Mouse (Mus musculus) macrophage (primary cell): ENCODE data around the gene Defb20. TPM values are rescaled to one million over a fixed set of nuclear protein-coding genes. Genes with fewer than 3 reads are reported as not detected.

Source experiments
- H3K27ac ChIP-seq: fragments of 350-480 bp; formaldehyde crosslinking; 2 replicates; pipeline ENCODE4 v1.9.0; 2021
- H3K36me3 ChIP-seq: fragments of 350-480 bp; formaldehyde crosslinking; 2 replicates; pipeline ENCODE4 v1.9.0; 2021; ENCODE audit errors: inconsistent target
- H3K4me3 ChIP-seq: fragments of 350-480 bp; formaldehyde crosslinking; 2 replicates; pipeline ENCODE4 v1.9.0; 2021; ENCODE audit errors: inconsistent target
- H3K79me2 ChIP-seq: fragments of 350-480 bp; formaldehyde crosslinking; 2 replicates; pipeline ENCODE4 v1.9.0; 2021; ENCODE audit errors: inconsistent target
- WGBS: methylation state at CpG from one replicate; pipeline ENCODE4 v1.1.7; 2026; ENCODE audit warnings: inconsistent platforms; ENCODE audit not compliant: missing documents; 5-methylcytosine and 5-hydroxymethylcytosine counted together
- polyA plus RNA-seq: library from polyadenylated mRNA; stranded (reverse); fragments of 250-400 nt; gene quantifications from 3 replicates; pipeline ENCODE4 v1.2.4, GENCODE M21; 2018; ENCODE audit warnings: inconsistent platforms

The Defb20 gene
- polyA plus RNA-seq, 1 experiment from 2014 or later, result not detected

DNA sequence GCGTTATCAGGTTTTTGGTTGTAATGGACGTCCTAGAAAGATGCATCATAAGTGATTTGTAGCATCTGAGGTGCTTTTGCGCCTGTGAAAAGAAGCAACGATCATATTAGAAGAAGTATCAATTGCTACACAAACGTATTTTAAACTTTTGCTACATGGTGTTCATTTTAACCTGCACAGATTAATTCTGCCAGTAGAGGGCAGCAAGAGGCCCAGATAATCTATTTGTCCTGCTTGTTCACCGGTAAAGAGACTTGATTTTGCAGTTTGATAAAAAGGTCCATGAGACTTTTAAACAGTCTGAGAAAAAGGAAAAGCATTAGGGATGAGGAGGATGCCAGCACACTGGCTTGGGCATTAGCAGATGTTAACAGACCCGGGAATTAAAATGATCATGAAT, 5.9 kb upstream of the Defb20 start:
- no peak overlapping the region for H3K27ac ChIP-seq
- H3K79me2 ChIP-seq, result no peaks in the 10 kb centered on the region
- H3K36me3 ChIP-seq, result no peaks in the 10 kb centered on the region
- no peak overlapping the region for H3K4me3 ChIP-seq
- WGBS, result 23% methylated on average over 7 of the region's 7 CpGs

- Histone ChIP-seq H3K36me3 (no peaks in the 10 kb centered on the region), H3K27ac (no peak overlapping the region), H3K79me2 (no peaks in the 10 kb centered on the region), H3K4me3 (no peak overlapping the region)
- 39% methylated on average over 3 of the region's 3 CpGs for WGBS
Observed at GRCm38 (mm10) chr2:152472434-152472833, 4.4 kb upstream of the Defb20 start.

GRCm38 (mm10) chr2:152480881-152481280, 4.0 kb downstream of the Defb20 start:
- Histone ChIP-seq H3K27ac (no peak overlapping the region), H3K36me3 (no peaks in the 10 kb centered on the region), H3K4me3 (no peak overlapping the region), H3K79me2 (no peaks in the 10 kb centered on the region)
- WGBS, result 51% methylated on average over 3 of the region's 3 CpGs

DNA sequence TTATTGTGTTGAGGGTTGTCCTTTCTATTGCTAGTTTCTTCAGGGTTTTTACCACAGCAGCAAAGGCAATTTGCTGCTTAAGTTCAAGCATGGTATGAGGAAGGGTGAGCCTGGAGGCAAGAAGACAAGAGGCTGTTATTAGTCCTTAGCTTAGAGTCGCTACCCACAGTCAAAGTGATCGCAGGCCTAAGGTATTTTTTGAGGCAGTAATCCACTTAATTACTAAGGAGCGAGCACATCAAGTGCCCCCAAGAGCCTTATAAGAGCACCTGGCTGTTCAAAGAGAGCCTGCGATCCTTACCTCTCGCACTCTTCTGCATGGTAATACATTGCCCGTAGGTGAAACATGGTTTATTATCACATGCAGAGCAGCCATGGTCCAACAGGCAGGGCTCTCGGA, 4.9 kb downstream of the Defb20 start:
- Histone ChIP-seq H3K4me3 (no peak overlapping the region), H3K79me2 (no peaks in the 10 kb centered on the region), H3K27ac (no peak overlapping the region), H3K36me3 (no peaks in the 10 kb centered on the region)
- WGBS, result 96% methylated on average over 7 of the region's 7 CpGs

DNA sequence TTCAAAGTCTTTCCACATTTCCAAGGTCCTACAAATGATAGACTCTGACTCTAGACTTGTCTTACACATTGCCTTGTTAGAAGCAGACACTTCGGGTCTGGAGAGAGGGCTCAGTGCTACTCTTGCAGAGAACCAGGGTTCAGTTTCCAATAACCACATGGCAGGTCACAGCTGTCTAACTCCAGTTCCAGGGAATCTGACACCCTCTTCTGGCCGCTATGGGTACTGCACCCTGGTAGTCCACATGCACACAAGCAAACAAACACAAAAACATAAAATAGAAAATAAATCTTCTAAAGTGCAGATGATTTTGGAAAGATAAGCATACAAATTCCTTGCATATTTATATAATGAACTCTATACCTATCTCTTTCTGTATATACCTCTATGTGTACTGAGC, 10.2 kb downstream of the Defb20 start:
- WGBS, result 92% methylated on average over 2 of the region's 2 CpGs

DNA sequence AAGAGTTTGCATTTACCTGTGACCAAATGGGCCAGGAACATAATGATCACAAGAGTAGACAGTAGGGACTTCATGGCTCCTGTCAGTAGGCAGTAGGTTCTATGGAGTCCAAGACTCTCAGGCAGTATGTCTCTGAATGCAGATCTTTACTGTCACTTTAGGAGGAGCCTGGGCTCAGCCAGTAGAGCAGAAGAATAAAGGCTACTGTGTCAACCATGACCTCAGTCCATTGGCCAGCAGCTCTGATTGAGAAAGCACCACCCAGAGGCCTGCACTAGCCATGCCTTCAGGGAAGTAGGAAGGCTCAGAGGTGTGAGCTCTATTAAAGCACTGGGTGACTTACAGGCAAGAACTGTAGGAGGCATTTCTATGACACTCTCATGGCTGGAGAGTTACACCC, 13.2 kb downstream of the Defb20 start, which contains the start of gene Defb22:
Gene Defb22 (minus strand): TSS at position 101 of the 400 bp plus-strand sequence.
- no peak within 1 kb of the TSS for H3K4me3 ChIP-seq
- no peaks in the 10 kb centered on the region for H3K36me3 ChIP-seq
- H3K79me2 ChIP-seq, result no peaks in the 10 kb centered on the region

More for the DNA sequence above, 10.2 kb downstream of the Defb20 start:
- Histone ChIP-seq H3K36me3 (no peaks in the 10 kb centered on the region), H3K4me3 (no peak overlapping the region), H3K27ac (no peak overlapping the region), H3K79me2 (no peaks in the 10 kb centered on the region)

GRCm38 (mm10) chr2:152493151-152493550, 16.3 kb downstream of the Defb20 start:
- Histone ChIP-seq H3K79me2 (no peaks in the 10 kb centered on the region), H3K4me3 (no peak overlapping the region), H3K36me3 (no peaks in the 10 kb centered on the region), H3K27ac (no peak overlapping the region)
- WGBS, result 90% methylated on average over 6 of the region's 6 CpGs

More for the DNA sequence above, 13.2 kb downstream of the Defb20 start, which contains the start of gene Defb22:
- no peak within 1 kb of the TSS for H3K27ac ChIP-seq

DNA sequence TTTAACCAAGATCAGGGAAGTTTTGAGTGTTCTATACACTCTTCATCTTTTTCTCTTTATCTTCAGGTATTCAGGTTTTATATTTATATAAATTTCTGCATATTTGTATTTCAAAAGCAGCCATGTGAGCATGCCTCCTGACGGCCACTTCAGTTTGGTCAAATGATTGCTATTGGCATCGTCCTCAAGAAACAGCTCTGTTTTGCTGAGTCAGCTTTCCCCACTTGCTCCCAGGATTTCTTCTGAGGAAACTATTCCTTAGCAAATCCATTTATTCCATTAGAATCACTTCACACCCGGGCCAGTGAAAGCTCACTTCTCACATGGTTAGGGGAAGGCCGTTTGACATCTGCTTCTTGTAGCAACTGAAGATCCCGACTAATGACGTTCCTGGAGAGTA, 21.2 kb downstream of the Defb20 start:
- Histone ChIP-seq H3K27ac (no peak overlapping the region), H3K79me2 (no peaks in the 10 kb centered on the region), H3K4me3 (no peak overlapping the region), H3K36me3 (no peaks in the 10 kb centered on the region)
- WGBS, result 92% methylated on average over 6 of the region's 6 CpGs

DNA sequence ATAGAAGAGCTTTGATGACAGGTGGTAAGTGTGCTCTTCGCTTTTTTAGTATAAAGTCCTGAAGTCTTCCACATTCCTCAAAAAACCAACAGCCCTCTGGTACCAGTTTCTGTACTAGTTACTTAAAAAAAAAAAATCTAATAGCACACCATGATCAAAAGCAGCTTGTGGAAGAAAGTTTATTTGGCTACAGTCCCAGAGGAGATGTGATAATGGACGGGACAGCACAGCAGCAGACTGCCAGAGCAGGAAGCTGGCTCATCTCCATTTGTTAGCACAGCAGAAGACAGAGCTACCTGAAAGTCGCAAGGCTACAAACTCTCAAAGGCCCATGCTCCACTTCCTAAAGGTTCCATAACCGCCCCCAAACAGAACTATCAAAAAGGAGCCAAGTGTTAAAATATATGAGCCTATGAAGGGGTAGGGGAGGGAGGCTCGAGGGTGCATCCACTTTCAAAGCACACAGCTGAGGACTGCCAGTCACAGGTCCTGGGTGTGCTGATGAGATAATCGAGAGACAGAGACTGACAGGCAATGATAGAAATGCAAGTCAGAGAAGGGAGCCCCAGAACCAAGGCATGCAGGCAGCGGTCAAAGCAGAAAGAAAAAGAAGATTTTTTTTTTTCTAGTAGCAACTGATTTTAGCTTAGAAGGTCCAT, 23.5 kb downstream of the Defb20 start:
- no peak overlapping the region for H3K4me3 ChIP-seq
- no peaks in the 10 kb centered on the region for H3K79me2 ChIP-seq
- H3K36me3 ChIP-seq, result no peaks in the 10 kb centered on the region
- H3K27ac ChIP-seq, result no peak overlapping the region
- 81% methylated on average over 7 of the region's 7 CpGs for WGBS

DNA sequence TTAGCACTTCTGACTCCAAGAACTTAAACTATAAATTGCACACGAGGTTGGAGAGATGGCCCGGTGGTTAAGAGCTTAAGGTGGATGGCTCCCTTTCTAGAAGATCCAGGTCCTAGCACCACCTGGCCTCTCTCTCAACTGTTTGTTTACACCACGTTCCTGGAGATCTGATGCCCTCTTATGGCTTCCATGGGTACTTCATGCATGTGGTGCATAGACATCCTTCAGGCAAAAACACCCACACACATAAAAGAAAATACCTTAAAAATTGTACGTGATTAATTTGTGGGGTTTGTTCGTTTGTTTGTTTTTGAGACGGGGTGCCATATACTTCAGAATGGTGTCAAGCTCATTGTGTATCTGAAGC, 24.0 kb downstream of the Defb20 start:
- no peaks in the 10 kb centered on the region for H3K79me2 ChIP-seq
- H3K4me3 ChIP-seq, result no peak overlapping the region
- H3K27ac ChIP-seq, result no peak overlapping the region
- WGBS, result 90% methylated on average over 6 of the region's 6 CpGs
- H3K36me3 ChIP-seq, result no peaks in the 10 kb centered on the region

DNA sequence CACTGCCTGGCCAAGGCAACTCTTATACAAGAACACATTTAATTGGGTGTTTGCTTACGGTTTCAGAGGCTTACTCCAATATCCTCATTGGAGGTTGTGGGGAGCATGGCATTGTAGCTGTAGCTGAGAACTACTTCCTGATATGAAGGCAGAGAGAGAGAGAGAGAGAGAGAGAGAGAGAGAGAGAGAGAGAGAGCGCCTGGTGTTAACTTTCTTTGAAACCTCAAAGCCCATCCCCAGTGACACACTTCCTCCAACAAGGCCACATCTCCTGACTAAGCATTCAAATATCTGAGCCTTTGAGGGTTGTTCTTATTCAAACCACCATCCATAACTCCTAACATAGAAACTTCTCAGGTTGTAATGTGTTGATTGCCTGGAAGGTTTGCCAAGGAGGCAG, 27.1 kb downstream of the Defb20 start:
- Histone ChIP-seq H3K4me3 (no peak overlapping the region), H3K36me3 (no peaks in the 10 kb centered on the region), H3K79me2 (no peaks in the 10 kb centered on the region), H3K27ac (no peak overlapping the region)
- WGBS, result 83% methylated on average over 1 of the region's 2 CpGs

GRCm38 (mm10) chr2:152511592-152511991, 34.7 kb downstream of the Defb20 start, which contains the start of gene Defb26:
Gene Defb26, minus strand, starts transcription at chr2:152511692.
- WGBS, result 87% methylated on average over 1 of the region's 1 CpGs

DNA sequence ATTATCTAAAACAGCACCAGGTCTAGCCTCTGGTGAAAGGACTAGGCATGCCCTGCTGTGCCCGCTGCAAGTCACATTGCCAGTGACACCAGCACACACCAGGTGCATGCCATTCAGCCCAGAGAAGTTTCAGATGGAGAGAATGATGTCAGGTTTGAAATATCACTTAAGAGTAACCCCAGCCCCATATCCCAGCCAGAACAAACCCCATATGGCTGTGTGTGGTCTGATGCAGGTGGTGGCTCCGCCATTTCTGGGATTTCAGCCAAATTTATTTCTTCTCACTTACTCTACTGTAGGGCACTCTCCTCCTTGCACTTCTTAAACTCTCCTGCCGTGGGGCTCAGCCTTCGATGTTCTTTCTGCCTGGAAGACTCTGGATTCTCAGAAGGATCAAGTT, 39.2 kb downstream of the Defb20 start:
- H3K4me3 ChIP-seq, result no peak overlapping the region
- no peak overlapping the region for H3K27ac ChIP-seq
- 61% methylated on average over 4 of the region's 4 CpGs for WGBS
- no peaks in the 10 kb centered on the region for H3K79me2 ChIP-seq
- no peaks in the 10 kb centered on the region for H3K36me3 ChIP-seq

More at GRCm38 (mm10) chr2:152511592-152511991, 34.7 kb downstream of the Defb20 start, which contains the start of gene Defb26:
- Histone ChIP-seq H3K4me3 (no peak within 1 kb of the TSS), H3K79me2 (no peaks in the 10 kb centered on the region), H3K27ac (no peak within 1 kb of the TSS), H3K36me3 (no peaks in the 10 kb centered on the region)

GRCm38 (mm10) chr2:152517981-152518380, 41.1 kb downstream of the Defb20 start, which contains the start of gene Defb28:
Gene Defb28, plus strand, starts transcription at chr2:152518255.
- Histone ChIP-seq H3K4me3 (no peak within 1 kb of the TSS), H3K79me2 (no peaks in the 10 kb centered on the region), H3K27ac (no peak within 1 kb of the TSS), H3K36me3 (no peaks in the 10 kb centered on the region)
- WGBS, result 85% methylated on average over 4 of the region's 4 CpGs
